Mouse (Mus musculus) CD4-positive, CD25-positive, alpha-beta regulatory T cell, adult 2 months (primary cell): ENCODE data around the gene Adra2a.

Experiments
- DNase-seq: peaks from one replicate; pipeline ENCODE4 v3.0.0-alpha.2; 2012; ENCODE audit warnings: low read depth, low spot score

Adra2a gene

DNA sequence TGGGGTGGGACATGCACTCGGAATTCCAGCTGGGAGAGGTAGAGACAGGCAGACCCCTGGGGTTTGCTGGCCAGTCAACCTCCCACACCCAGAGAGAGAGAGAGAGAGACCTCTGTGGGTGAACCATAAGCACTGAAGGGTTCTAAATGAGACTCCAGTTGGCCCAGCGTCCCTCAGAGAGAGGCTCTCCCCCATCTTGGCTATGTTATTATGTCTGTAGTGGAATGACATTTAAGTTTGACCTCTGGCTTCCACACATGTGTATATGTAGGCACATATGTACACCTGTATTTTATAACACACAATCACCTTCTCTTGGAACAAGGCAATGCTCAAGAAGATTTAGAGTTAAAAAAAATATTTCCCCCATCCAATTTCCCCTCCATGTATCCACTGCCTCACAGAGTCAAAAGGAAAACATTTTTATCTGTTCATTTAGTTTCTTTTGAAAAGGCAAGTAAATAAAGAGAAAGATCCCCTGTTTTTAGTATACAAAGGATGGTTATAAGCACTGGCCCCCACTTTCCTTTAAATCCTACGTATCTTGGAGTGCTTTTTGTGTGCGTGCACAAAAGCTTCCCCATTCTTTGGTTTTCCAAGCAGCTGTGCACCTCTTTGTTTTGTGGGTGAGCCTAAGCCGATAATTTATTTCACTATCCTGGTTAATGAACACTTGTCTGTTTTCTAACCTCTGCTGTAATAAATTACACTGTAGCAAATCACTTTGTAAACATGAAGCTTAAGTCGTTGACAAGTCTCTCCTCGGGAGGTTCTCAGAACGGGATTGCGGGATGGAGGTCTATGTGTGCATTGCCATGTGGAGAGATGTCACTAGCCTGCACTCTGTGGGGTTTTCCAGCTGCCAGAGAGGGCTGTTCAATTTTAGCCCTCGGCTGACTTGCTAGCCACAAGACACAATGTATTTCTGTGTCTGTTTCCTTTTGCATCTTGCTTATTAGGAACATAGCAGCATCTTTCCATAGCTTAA lies 32.7 kb downstream of the Adra2a start:
- DNase-seq, result no peak

DNA sequence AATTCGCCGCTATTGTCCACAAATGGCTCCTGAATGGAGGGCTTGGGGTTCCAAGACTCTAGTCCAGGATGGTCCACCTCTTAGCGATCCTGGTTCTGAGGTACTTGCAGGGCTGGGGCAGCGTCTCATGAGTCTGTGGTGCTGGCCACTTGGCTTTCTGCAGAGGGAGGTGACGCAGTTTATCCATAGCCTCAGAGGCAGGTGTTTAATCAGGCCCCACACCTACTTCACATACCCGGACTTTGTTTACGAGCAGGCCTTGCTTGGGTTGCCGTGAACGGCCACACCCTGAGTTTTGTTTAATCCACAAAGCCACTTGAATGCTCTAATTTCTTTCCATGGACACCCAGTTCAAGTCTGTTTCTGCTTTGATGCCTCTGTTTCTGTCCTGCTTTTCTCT lies 37.4 kb downstream of the Adra2a start:
- no peak for DNase-seq

DNA sequence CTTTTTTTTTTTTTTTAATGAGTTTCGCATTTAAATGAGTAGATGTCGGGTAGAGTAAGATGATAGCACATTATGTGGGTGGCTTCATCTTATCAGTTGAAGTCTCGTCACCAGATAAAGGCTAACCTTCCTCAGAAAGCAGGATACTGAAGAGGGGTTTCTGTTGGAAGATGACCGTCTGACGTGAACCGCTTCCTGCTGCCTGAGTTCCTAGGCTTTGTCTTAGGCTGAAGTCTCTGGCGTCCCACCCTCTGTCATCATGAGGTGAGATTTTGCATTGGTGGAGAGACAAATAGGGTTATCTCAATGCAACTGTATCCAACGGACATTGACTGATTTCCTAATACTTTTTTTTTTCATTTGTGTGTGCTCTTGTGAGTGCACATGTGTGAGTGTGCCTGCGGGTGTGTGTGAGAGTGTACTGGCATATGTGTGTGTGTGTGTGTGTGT lies 37.8 kb downstream of the Adra2a start:
- DNase-seq, result no peak

DNA sequence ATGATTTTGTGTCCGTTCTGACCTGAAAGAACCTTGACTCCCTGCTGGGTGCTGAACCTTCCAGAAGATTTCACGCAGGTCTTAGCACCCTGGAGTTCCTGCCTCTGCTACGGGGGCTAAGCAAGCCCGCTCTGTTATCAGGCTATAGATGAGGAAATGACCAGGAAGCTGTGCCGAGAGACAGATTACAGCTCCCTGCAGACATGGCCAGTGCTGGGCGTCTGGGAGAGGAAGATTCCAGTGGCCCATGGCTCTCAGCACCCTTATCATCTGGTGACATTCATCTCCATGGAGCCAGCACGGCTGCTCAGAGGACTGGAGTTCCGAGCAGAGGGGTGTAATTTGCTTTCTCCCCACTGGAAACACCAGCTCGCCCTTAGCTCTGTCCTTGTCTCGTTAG lies 43.4 kb downstream of the Adra2a start:
- DNase-seq, result no peak

DNA sequence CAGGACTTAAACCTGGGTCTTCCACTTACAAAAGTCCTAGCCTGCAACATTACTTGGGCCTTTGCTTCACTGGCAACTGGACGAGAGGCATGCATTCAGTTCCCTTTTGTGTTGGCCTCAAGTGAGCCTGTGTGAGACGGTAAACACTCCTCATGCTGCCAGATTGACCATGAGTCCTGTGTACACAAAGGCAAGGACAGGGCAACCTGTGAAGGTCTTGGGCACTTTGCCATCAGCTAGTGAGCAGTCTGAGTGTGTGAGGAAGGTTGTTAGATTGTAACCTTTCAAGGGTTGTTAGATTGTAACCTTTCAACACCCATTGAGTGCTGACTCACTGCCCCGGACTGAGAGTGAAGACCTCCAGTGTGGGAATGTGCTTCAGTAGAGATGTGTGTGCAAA lies 49.6 kb downstream of the Adra2a start:
- no peak for DNase-seq

DNA sequence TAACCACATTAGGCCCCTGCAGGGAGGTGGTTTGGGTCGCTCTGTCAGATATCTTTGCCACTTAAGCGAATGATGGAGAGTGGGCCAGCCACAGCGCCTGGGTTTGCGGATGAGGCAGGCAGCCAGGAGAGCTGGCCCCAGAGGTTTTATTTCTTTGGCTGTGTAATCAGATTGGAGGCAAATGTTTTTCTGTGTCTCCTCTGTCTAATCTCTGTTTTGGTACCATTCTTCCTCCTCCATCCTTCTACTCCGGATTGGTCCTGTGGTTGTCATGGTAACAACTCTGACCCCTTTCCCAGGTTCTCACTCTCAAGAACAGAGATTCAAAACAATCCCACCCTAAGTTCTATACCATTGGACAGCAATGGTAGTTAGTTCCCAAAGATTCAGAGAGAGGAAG lies 51.8 kb downstream of the Adra2a start:
- DNase-seq, result no peak

DNA sequence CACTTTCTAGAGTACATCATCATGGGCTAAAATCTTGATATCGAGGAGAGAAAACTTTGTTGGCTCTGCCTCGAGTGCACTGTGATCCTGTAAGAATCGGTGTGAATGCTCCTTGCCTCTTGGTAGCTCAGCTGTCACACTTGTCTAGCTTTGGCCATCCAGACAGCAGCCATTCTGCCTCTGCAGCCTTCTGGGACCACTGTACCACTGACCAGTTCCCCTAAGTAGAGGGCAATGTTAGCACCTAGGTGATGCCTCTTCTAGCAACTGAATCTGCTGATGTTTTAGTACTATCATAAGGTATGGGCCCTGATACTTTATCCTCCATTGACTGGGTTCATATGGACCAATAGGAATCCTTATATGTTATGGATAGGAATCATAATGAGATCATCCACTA lies 54.4 kb downstream of the Adra2a start:
- DNase-seq, result no peak
